Mouse (Mus musculus): Measurements from ENCODE around the gene Xpo5. TPM values are rescaled to one million over a fixed set of nuclear protein-coding genes. Genes with fewer than 3 reads are reported as not detected.

Xpo5 gene
- polyA plus RNA-seq, 1 experiment from 2014 or later: 60.6 TPM

MicroRNA genes within 50 kb of the gene (microRNA counts, 519-probe panel; counts per million panel counts)
- not detected for microRNA mmu-miR-693-3p
- not detected for microRNA mmu-miR-693-5p

Other genes with a start within 250 kb of the Xpo5 start
- 2.6 and 6.2 TPM in 2 replicates for gene Vegfa, start 170.4 kb upstream of the Xpo5 start, polyA plus RNA-seq (2014; fragmentation: Nextera tagmentation; extraction: Ambion mirVana)
- gene Mrps18a, start 91.8 kb upstream of the Xpo5 start, polyA plus RNA-seq (2014; fragmentation: Nextera tagmentation; extraction: Ambion mirVana): 122 and 130 TPM in 2 replicates
- 17.6 and 20.1 TPM in 2 replicates for gene Rsph9, start 58.6 kb upstream of the Xpo5 start, polyA plus RNA-seq (2014; fragmentation: Nextera tagmentation; extraction: Ambion mirVana)
- gene Mad2l1bp, start 49.2 kb upstream of the Xpo5 start, polyA plus RNA-seq (2014; fragmentation: Nextera tagmentation; extraction: Ambion mirVana): 37.9 and 38.0 TPM in 2 replicates
- gene Gtpbp2, start 41.8 kb upstream of the Xpo5 start, polyA plus RNA-seq (2014; fragmentation: Nextera tagmentation; extraction: Ambion mirVana): 23.3 and 27.2 TPM in 2 replicates
- 10.4 and 10.7 TPM in 2 replicates for gene Polh, start 137 bp upstream of the Xpo5 start, polyA plus RNA-seq (2014; fragmentation: Nextera tagmentation; extraction: Ambion mirVana)
- gene Polr1c, start 45.3 kb downstream of the Xpo5 start, polyA plus RNA-seq (2014; fragmentation: Nextera tagmentation; extraction: Ambion mirVana): 100 and 113 TPM in 2 replicates
- 64.0 and 64.7 TPM in 2 replicates for gene Yipf3, start 45.3 kb downstream of the Xpo5 start, polyA plus RNA-seq (2014; fragmentation: Nextera tagmentation; extraction: Ambion mirVana)
- gene Lrrc73, start 50.7 kb downstream of the Xpo5 start, polyA plus RNA-seq (2014; fragmentation: Nextera tagmentation; extraction: Ambion mirVana): 3.1 and 3.4 TPM in 2 replicates
- gene Tjap1, start 80.2 kb downstream of the Xpo5 start, polyA plus RNA-seq (2014; fragmentation: Nextera tagmentation; extraction: Ambion mirVana): 43.4 and 47.4 TPM in 2 replicates
- 1.3 and 1.8 TPM in 2 replicates for gene Dlk2, start 94.6 kb downstream of the Xpo5 start, polyA plus RNA-seq (2014; fragmentation: Nextera tagmentation; extraction: Ambion mirVana)
- 3.8 and 4.8 TPM in 2 replicates for gene Abcc10, start 125.6 kb downstream of the Xpo5 start, polyA plus RNA-seq (2014; fragmentation: Nextera tagmentation; extraction: Ambion mirVana)
- 16.5 and 20.7 TPM in 2 replicates for gene Zfp318, start 180.9 kb downstream of the Xpo5 start, polyA plus RNA-seq (2014; fragmentation: Nextera tagmentation; extraction: Ambion mirVana)
- gene Crip3, start 226.1 kb downstream of the Xpo5 start, polyA plus RNA-seq (2014; fragmentation: Nextera tagmentation; extraction: Ambion mirVana): 0.74 and 0.86 TPM in 2 replicates
- gene Slc22a7, start 235.7 kb downstream of the Xpo5 start, polyA plus RNA-seq (2014; fragmentation: Nextera tagmentation; extraction: Ambion mirVana): not detected in 2 replicates

Data from hindbrain, embryonic 11.5 days (tissue).